In genomic region chr10:81426897-81427296, GRCm38 (mm10) we compare ENCODE assay signal across 8 mouse cellular contexts. TPM values are rescaled to one million over a fixed set of nuclear protein-coding genes. Genes with fewer than 3 reads are reported as not detected.
DNase-seq lines count a peak whose midpoint lies in the region; ATAC-seq lines count a peak whose summit lies in the region.

No protein-coding gene starts in this region.

- DNase-seq in 3T3-L1 (ENCODE audit: low read depth, low spot score), result peak; percentile 58
- DNase-seq in adipocyte (ENCODE audit: low spot score), result peak; percentile 39
- no peak for DNase-seq in retina, postnatal 1 day

- 2% methylated on average over 36 of the region's 38 CpGs for WGBS in embryonic facial prominence, embryonic 13.5 days
- WGBS in heart, embryonic 13.5 days, result under 1% methylated on average over 21 of the region's 38 CpGs
- under 1% methylated on average over 35 of the region's 38 CpGs for WGBS in kidney, embryonic 15.5 days
- 2% methylated on average over 36 of the region's 38 CpGs for WGBS in liver, embryonic 15.5 days (ENCODE audit: insufficient replicate concordance)
- under 1% methylated on average over 38 of the region's 38 CpGs for WGBS in neural tube, embryonic 12.5 days

- peak overlapping the region; percentile 85 for H3K9ac ChIP-seq in embryonic facial prominence, embryonic 13.5 days
- peak overlapping the region; percentile 95 for H3K9ac ChIP-seq in heart, embryonic 13.5 days
- peak overlapping the region; percentile 73 for H3K9ac ChIP-seq in kidney, embryonic 15.5 days
- H3K9ac ChIP-seq in liver, embryonic 15.5 days, result peak overlapping the region; percentile 42; the same call in 1 of the 2 replicates
- peak overlapping the region; percentile 55 for H3K9ac ChIP-seq in neural tube, embryonic 12.5 days

- H3K27me3 ChIP-seq in embryonic facial prominence, embryonic 13.5 days, result peaks cover 34% of the 10 kb centered on the region
- peaks cover 13% of the 10 kb centered on the region; the same call in 1 of the 2 replicates for H3K27me3 ChIP-seq in heart, embryonic 13.5 days (replicated peaks)
- H3K27me3 ChIP-seq in kidney, embryonic 15.5 days, result no peaks in the 10 kb centered on the region
- H3K27me3 ChIP-seq in liver, embryonic 15.5 days, result peaks cover 91% of the 10 kb centered on the region
- peaks cover 68% of the 10 kb centered on the region for H3K27me3 ChIP-seq in neural tube, embryonic 12.5 days (replicated peaks)

- H3K9me3 ChIP-seq in embryonic facial prominence, embryonic 13.5 days, result no peaks in the 10 kb centered on the region
- no peaks in the 10 kb centered on the region for H3K9me3 ChIP-seq in heart, embryonic 13.5 days
- H3K9me3 ChIP-seq in kidney, embryonic 15.5 days (replicated peaks), result no peaks in the 10 kb centered on the region
- no peaks in the 10 kb centered on the region for H3K9me3 ChIP-seq in liver, embryonic 15.5 days (replicated peaks)
- H3K9me3 ChIP-seq in neural tube, embryonic 12.5 days, result no peaks in the 10 kb centered on the region

- peak overlapping the region; percentile 22; the same call in 1 of the 2 replicates for H3K27ac ChIP-seq in embryonic facial prominence, embryonic 13.5 days
- peak overlapping the region; percentile 66 for H3K27ac ChIP-seq in heart, embryonic 13.5 days (replicated peaks)
- H3K27ac ChIP-seq in kidney, embryonic 15.5 days, result peak overlapping the region; percentile 79
- no peak overlapping the region for H3K27ac ChIP-seq in liver, embryonic 15.5 days (replicated peaks)
- H3K27ac ChIP-seq in neural tube, embryonic 12.5 days, result no peak overlapping the region

- ATAC-seq in embryonic facial prominence, embryonic 13.5 days (ENCODE audit: insufficient number of reproducible peaks, insufficient read depth, low FRiP score, low TSS enrichment, low read depth), result no peak
- ATAC-seq in heart, embryonic 13.5 days (ENCODE audit: extremely low read depth, insufficient number of reproducible peaks, low FRiP score, low TSS enrichment), result no peak
- no peak for ATAC-seq in kidney, embryonic 15.5 days (replicated peaks; ENCODE audit: low FRiP score)
- no peak for ATAC-seq in liver, embryonic 15.5 days (ENCODE audit: insufficient read depth)
- no peak for ATAC-seq in neural tube, embryonic 12.5 days (ENCODE audit: low FRiP score, low read depth)

- H3K36me3 ChIP-seq in embryonic facial prominence, embryonic 13.5 days, result no peaks in the 10 kb centered on the region
- H3K36me3 ChIP-seq in heart, embryonic 13.5 days, result no peaks in the 10 kb centered on the region
- H3K36me3 ChIP-seq in kidney, embryonic 15.5 days, result no peaks in the 10 kb centered on the region
- H3K36me3 ChIP-seq in liver, embryonic 15.5 days (replicated peaks), result no peaks in the 10 kb centered on the region
- H3K36me3 ChIP-seq in neural tube, embryonic 12.5 days, result no peaks in the 10 kb centered on the region

- H3K4me1 ChIP-seq in embryonic facial prominence, embryonic 13.5 days, result peaks cover 45% of the 10 kb centered on the region
- H3K4me1 ChIP-seq in heart, embryonic 13.5 days, result peaks cover 61% of the 10 kb centered on the region
- H3K4me1 ChIP-seq in kidney, embryonic 15.5 days, result peaks cover 67% of the 10 kb centered on the region
- H3K4me1 ChIP-seq in liver, embryonic 15.5 days (replicated peaks), result peaks cover 60% of the 10 kb centered on the region
- peaks cover 55% of the 10 kb centered on the region for H3K4me1 ChIP-seq in neural tube, embryonic 12.5 days

- H3K4me2 ChIP-seq in embryonic facial prominence, embryonic 13.5 days, result peak overlapping the region; percentile 76
- H3K4me2 ChIP-seq in heart, embryonic 13.5 days, result peak overlapping the region; percentile 94
- peak overlapping the region; percentile 91 for H3K4me2 ChIP-seq in kidney, embryonic 15.5 days
- H3K4me2 ChIP-seq in liver, embryonic 15.5 days, result peak overlapping the region; percentile 69
- peak overlapping the region; percentile 65 for H3K4me2 ChIP-seq in neural tube, embryonic 12.5 days (replicated peaks)

- peak overlapping the region; percentile 68 for H3K4me3 ChIP-seq in embryonic facial prominence, embryonic 13.5 days
- peak overlapping the region; percentile 81 for H3K4me3 ChIP-seq in heart, embryonic 13.5 days
- H3K4me3 ChIP-seq in kidney, embryonic 15.5 days (replicated peaks), result peak overlapping the region; percentile 73
- peak overlapping the region; percentile 59 for H3K4me3 ChIP-seq in liver, embryonic 15.5 days (replicated peaks)
- peak overlapping the region; percentile 42 for H3K4me3 ChIP-seq in neural tube, embryonic 12.5 days

RNA-seq across cellular contexts. Expression of gene Nfic, which starts 28.5 kb away (rescaled TPM):
- 87.0 and 96.1 TPM in 2 replicates for polyA plus RNA-seq in embryonic facial prominence, embryonic 13.5 days (2015; fragmentation: Nextera tagmentation; extraction: Ambion mirVana)
- polyA plus RNA-seq in heart, embryonic 13.5 days (2015; fragmentation: Nextera tagmentation; extraction: Ambion mirVana), result 56.6 and 57.4 TPM in 2 replicates
- polyA plus RNA-seq in kidney, embryonic 15.5 days (2015; fragmentation: Nextera tagmentation; extraction: Ambion mirVana), result 67.9 and 84.5 TPM in 2 replicates
- 9.5 and 11.5 TPM in 2 replicates for polyA plus RNA-seq in liver, embryonic 15.5 days (2015; fragmentation: Nextera tagmentation; extraction: Ambion mirVana)
- polyA plus RNA-seq in neural tube, embryonic 12.5 days (2016; fragmentation: Nextera tagmentation; extraction: Ambion mirVana), result 21.7 and 22.2 TPM in 2 replicates

RNA-seq across cellular contexts. Expression of gene Smim24, which starts 34.0 kb away (rescaled TPM):
- polyA plus RNA-seq in embryonic facial prominence, embryonic 13.5 days (2015; fragmentation: Nextera tagmentation; extraction: Ambion mirVana), result 3.1 and 7.1 TPM in 2 replicates
- polyA plus RNA-seq in heart, embryonic 13.5 days (2015; fragmentation: Nextera tagmentation; extraction: Ambion mirVana), result 2.7 and 3.1 TPM in 2 replicates
- polyA plus RNA-seq in kidney, embryonic 15.5 days (2015; fragmentation: Nextera tagmentation; extraction: Ambion mirVana), result 26.0 and 29.4 TPM in 2 replicates
- polyA plus RNA-seq in liver, embryonic 15.5 days (2015; fragmentation: Nextera tagmentation; extraction: Ambion mirVana), result 1.9 and 2.3 TPM in 2 replicates
- 2.1 and 2.7 TPM in 2 replicates for polyA plus RNA-seq in neural tube, embryonic 12.5 days (2016; fragmentation: Nextera tagmentation; extraction: Ambion mirVana)

RNA-seq across cellular contexts. Expression of gene Gm48552, which starts 38.1 kb away (rescaled TPM):
- polyA plus RNA-seq in embryonic facial prominence, embryonic 13.5 days (2015; fragmentation: Nextera tagmentation; extraction: Ambion mirVana), result 1.2 and 1.5 TPM in 2 replicates
- 0.82 and 1.1 TPM in 2 replicates for polyA plus RNA-seq in heart, embryonic 13.5 days (2015; fragmentation: Nextera tagmentation; extraction: Ambion mirVana)
- 1.6 and 2.1 TPM in 2 replicates for polyA plus RNA-seq in kidney, embryonic 15.5 days (2015; fragmentation: Nextera tagmentation; extraction: Ambion mirVana)
- polyA plus RNA-seq in liver, embryonic 15.5 days (2015; fragmentation: Nextera tagmentation; extraction: Ambion mirVana), result 0.56 TPM in 1 of 2 replicates, not detected in the other
- 2.3 and 2.5 TPM in 2 replicates for polyA plus RNA-seq in neural tube, embryonic 12.5 days (2016; fragmentation: Nextera tagmentation; extraction: Ambion mirVana)

RNA-seq across cellular contexts. Expression of gene Gm48551, which starts 42.6 kb away (rescaled TPM):
- 4.1 and 5.0 TPM in 2 replicates for polyA plus RNA-seq in embryonic facial prominence, embryonic 13.5 days (2015; fragmentation: Nextera tagmentation; extraction: Ambion mirVana)
- 2.1 and 2.3 TPM in 2 replicates for polyA plus RNA-seq in heart, embryonic 13.5 days (2015; fragmentation: Nextera tagmentation; extraction: Ambion mirVana)
- polyA plus RNA-seq in kidney, embryonic 15.5 days (2015; fragmentation: Nextera tagmentation; extraction: Ambion mirVana), result 2.5 and 4.1 TPM in 2 replicates
- polyA plus RNA-seq in liver, embryonic 15.5 days (2015; fragmentation: Nextera tagmentation; extraction: Ambion mirVana), result 0.75 and 0.88 TPM in 2 replicates
- polyA plus RNA-seq in neural tube, embryonic 12.5 days (2016; fragmentation: Nextera tagmentation; extraction: Ambion mirVana), result 5.0 and 5.3 TPM in 2 replicates

RNA-seq across cellular contexts. Expression of gene Dohh, which starts 42.7 kb away (rescaled TPM):
- polyA plus RNA-seq in embryonic facial prominence, embryonic 13.5 days (2015; fragmentation: Nextera tagmentation; extraction: Ambion mirVana), result 67.8 and 71.8 TPM in 2 replicates
- polyA plus RNA-seq in heart, embryonic 13.5 days (2015; fragmentation: Nextera tagmentation; extraction: Ambion mirVana), result 69.7 and 73.6 TPM in 2 replicates
- polyA plus RNA-seq in kidney, embryonic 15.5 days (2015; fragmentation: Nextera tagmentation; extraction: Ambion mirVana), result 79.7 and 82.2 TPM in 2 replicates
- 50.9 and 56.2 TPM in 2 replicates for polyA plus RNA-seq in liver, embryonic 15.5 days (2015; fragmentation: Nextera tagmentation; extraction: Ambion mirVana)
- 75.6 and 77.9 TPM in 2 replicates for polyA plus RNA-seq in neural tube, embryonic 12.5 days (2016; fragmentation: Nextera tagmentation; extraction: Ambion mirVana)

Comparison
In these comparisons a context has a peak if more than half of its experiments do, and no peak if none do; other contexts are left out.
1. H3K27ac ChIP-seq: peak in embryonic facial prominence, embryonic 13.5 days (single experiment), heart, embryonic 13.5 days (single experiment) and kidney, embryonic 15.5 days (single experiment); none in liver, embryonic 15.5 days (single experiment) and neural tube, embryonic 12.5 days (single experiment).
2. H3K9ac ChIP-seq: peak in every context shown above with its lines; median percentile 95 in heart, embryonic 13.5 days; 85 in embryonic facial prominence, embryonic 13.5 days; 73 in kidney, embryonic 15.5 days; 55 in neural tube, embryonic 12.5 days; 42 in liver, embryonic 15.5 days.
3. Peak in every context shown above with its lines, with median percentiles within 50 percentile points of each other: H3K4me2 ChIP-seq and H3K4me3 ChIP-seq.